Mouse (Mus musculus) testis, adult 2 months (tissue): Measurements from ENCODE around the gene Cables2.

Source experiments
- CTCF ChIP-seq: fragments of 200-500 bp; IDR thresholded peaks from 2 replicates; pipeline ENCODE4 v1.5.1; 2012; ENCODE audit warnings: low read depth, mild to moderate bottlenecking, inconsistent platforms, low read length, moderate library complexity; ENCODE audit not compliant: control insufficient read depth, insufficient read depth, insufficient replicate concordance
- POLR2A ChIP-seq: fragments of 200-500 bp; IDR thresholded peaks from 2 replicates; pipeline ENCODE4 v1.6.1; 2012; ENCODE audit warnings: low read depth, mild to moderate bottlenecking, inconsistent platforms, low read length, moderate library complexity; ENCODE audit not compliant: control insufficient read depth

GRCm38 (mm10) chr2:180212255-180212654 lies 61.0 kb downstream of the Cables2 start:
- no peak for TF ChIP-seq POLR2A
- TF ChIP-seq CTCF = no peak
